Mouse (Mus musculus): Measurements from ENCODE around the gene Anxa6. TPM values are rescaled to one million over a fixed set of nuclear protein-coding genes. Genes with fewer than 3 reads are reported as not detected.

Gene Anxa6
- total and polyA plus RNA-seq, 2 experiments from 2014 or later, result 37.6 to 51.5 TPM

- H3K36me3 ChIP-seq (ENCODE audit: insufficient read depth, low read length), result no peaks in the 10 kb centered on the region
- WGBS, result 45% methylated on average over 8 of the region's 8 CpGs
- H3K4me1 ChIP-seq (ENCODE audit: insufficient read depth, low read length), result no peaks in the 10 kb centered on the region
- H3K4me3 ChIP-seq (ENCODE audit: low read depth, low read length), result no peak overlapping the region
- no peak overlapping the region for H3K9ac ChIP-seq (replicated peaks; ENCODE audit: low read length, poor library complexity, severe bottlenecking)
- no peaks in the 10 kb centered on the region for H3K27me3 ChIP-seq (ENCODE audit: insufficient read depth, low read length)
- no peak overlapping the region for H3K27ac ChIP-seq (ENCODE audit: low read depth, low read length)
- no peak for TF ChIP-seq CTCF (IDR thresholded peaks at IDR 0.05)
- DNase-seq (ENCODE audit: low spot score) (peak; percentile 84), ATAC-seq (ENCODE audit: low FRiP score) (no peak)
- no peak overlapping the region for H3K4me2 ChIP-seq (ENCODE audit: low read depth, low read length, poor library complexity, severe bottlenecking)
- no peaks in the 10 kb centered on the region for H3K9me3 ChIP-seq (ENCODE audit: low read length)
These were observed 59.6 kb downstream of the Anxa6 start for GRCm38 (mm10) chr11:54973481-54974212.

GRCm38 (mm10) chr11:54972789-54973188 is 60.5 kb downstream of the Anxa6 start:
- no peaks in the 10 kb centered on the region for H3K9me3 ChIP-seq (ENCODE audit: low read length)
- H3K36me3 ChIP-seq (ENCODE audit: insufficient read depth, low read length), result no peaks in the 10 kb centered on the region
- no peaks in the 10 kb centered on the region for H3K4me1 ChIP-seq (ENCODE audit: insufficient read depth, low read length)
- no peak for TF ChIP-seq CTCF (IDR thresholded peaks at IDR 0.05)
- H3K9ac ChIP-seq (replicated peaks; ENCODE audit: low read length, poor library complexity, severe bottlenecking), result no peak overlapping the region
- DNase-seq (ENCODE audit: low spot score) (no peak), ATAC-seq (ENCODE audit: low FRiP score) (no peak)
- H3K27me3 ChIP-seq (ENCODE audit: insufficient read depth, low read length), result no peaks in the 10 kb centered on the region
- WGBS, result 75% methylated on average over 5 of the region's 6 CpGs
- H3K27ac ChIP-seq (ENCODE audit: low read depth, low read length), result no peak overlapping the region
- H3K4me2 ChIP-seq (ENCODE audit: low read depth, low read length, poor library complexity, severe bottlenecking), result no peak overlapping the region
- no peak overlapping the region for H3K4me3 ChIP-seq (ENCODE audit: low read depth, low read length)

DNA sequence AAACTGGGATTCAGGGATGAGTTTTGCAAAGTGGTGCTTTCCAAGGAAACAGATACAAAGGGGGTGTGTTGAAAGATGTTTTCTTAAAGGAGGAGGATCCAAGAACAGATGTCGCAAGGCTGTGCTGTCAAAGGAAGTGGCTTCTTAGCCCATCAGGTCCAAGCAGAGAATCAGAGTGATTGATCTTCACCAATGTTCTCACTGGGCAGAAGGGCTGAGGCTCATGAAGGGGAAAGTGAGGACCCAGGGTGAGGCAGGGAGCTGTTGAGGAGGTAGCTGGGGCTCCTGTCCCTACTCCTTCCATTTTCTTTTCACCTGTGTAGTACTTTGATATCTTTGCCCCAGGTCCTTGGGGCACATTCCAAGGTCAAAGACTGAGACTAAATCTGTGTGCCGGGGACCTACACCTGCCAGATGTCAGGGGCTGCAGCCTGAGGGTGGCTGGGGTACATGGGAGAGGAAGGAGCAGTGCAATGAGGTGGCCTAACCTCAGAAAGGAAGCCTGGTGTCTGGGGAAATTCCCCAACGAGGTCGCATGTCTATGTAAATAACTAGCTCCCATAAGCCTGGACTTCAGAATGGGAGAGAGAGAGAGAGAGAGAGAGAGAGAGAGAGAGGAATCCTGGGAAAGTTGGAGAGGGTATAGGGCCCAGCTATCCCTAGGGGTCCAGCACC is 61.1 kb downstream of the Anxa6 start:
- ATAC-seq (ENCODE audit: low FRiP score), result no peak
- no peaks in the 10 kb centered on the region for H3K9me3 ChIP-seq (ENCODE audit: low read length)
- no peaks in the 10 kb centered on the region for H3K27me3 ChIP-seq (ENCODE audit: insufficient read depth, low read length)
- no peak overlapping the region for H3K4me3 ChIP-seq (ENCODE audit: low read depth, low read length)
- TF ChIP-seq CTCF (IDR thresholded peaks at IDR 0.05), result no peak
- no peak overlapping the region for H3K9ac ChIP-seq (replicated peaks; ENCODE audit: low read length, poor library complexity, severe bottlenecking)
- no peak overlapping the region for H3K27ac ChIP-seq (ENCODE audit: low read depth, low read length)
- H3K36me3 ChIP-seq (ENCODE audit: insufficient read depth, low read length), result no peaks in the 10 kb centered on the region
- 76% methylated on average over 4 of the region's 4 CpGs for WGBS
- H3K4me2 ChIP-seq (ENCODE audit: low read depth, low read length, poor library complexity, severe bottlenecking), result no peak overlapping the region
- no peak for DNase-seq (ENCODE audit: low spot score)
- H3K4me1 ChIP-seq (ENCODE audit: insufficient read depth, low read length), result no peaks in the 10 kb centered on the region

GRCm38 (mm10) chr11:54971365-54972048 is 61.7 kb downstream of the Anxa6 start:
- DNase-seq (ENCODE audit: low spot score) (no peak), ATAC-seq (ENCODE audit: low FRiP score) (no peak)
- H3K9ac ChIP-seq (replicated peaks; ENCODE audit: low read length, poor library complexity, severe bottlenecking), result no peak overlapping the region
- H3K27me3 ChIP-seq (ENCODE audit: insufficient read depth, low read length), result no peaks in the 10 kb centered on the region
- no peak overlapping the region for H3K4me2 ChIP-seq (ENCODE audit: low read depth, low read length, poor library complexity, severe bottlenecking)
- no peaks in the 10 kb centered on the region for H3K36me3 ChIP-seq (ENCODE audit: insufficient read depth, low read length)
- H3K9me3 ChIP-seq (ENCODE audit: low read length), result no peaks in the 10 kb centered on the region
- H3K27ac ChIP-seq (ENCODE audit: low read depth, low read length), result no peak overlapping the region
- WGBS, result 68% methylated on average over 8 of the region's 8 CpGs
- no peak overlapping the region for H3K4me3 ChIP-seq (ENCODE audit: low read depth, low read length)
- no peak for TF ChIP-seq CTCF (IDR thresholded peaks at IDR 0.05)
- H3K4me1 ChIP-seq (ENCODE audit: insufficient read depth, low read length), result no peaks in the 10 kb centered on the region

DNA sequence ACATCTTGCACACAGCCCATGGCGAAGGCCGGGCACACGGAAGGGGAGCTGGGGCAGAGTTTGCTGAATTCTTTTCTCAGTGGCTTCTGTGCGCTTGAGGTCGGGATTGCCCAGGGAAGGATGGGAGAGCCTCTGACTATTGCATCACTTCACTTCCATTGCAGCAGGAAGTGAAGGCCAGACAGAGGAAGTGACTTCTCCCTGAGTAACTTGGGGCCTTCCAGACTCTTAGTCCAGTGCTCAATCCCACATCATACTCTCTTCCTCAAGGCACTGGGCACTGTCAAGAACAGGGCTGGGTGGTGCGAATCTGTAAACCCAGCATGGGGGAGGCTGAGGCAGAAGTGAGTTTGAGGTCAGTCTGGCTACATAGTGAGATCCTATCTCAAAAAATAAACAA is 68.0 kb downstream of the Anxa6 start:
- TF ChIP-seq CTCF (IDR thresholded peaks at IDR 0.05), result no peak
- no peak for DNase-seq (ENCODE audit: low spot score)
- Histone ChIP-seq H3K4me2 (ENCODE audit: low read depth, low read length, poor library complexity, severe bottlenecking) (no peak overlapping the region), H3K9me3 (ENCODE audit: low read length) (no peaks in the 10 kb centered on the region), H3K4me3 (ENCODE audit: low read depth, low read length) (no peak overlapping the region), H3K4me1 (ENCODE audit: insufficient read depth, low read length) (no peaks in the 10 kb centered on the region), H3K36me3 (ENCODE audit: insufficient read depth, low read length) (no peaks in the 10 kb centered on the region), H3K27ac (ENCODE audit: low read depth, low read length) (no peak overlapping the region), H3K9ac (replicated peaks; ENCODE audit: low read length, poor library complexity, severe bottlenecking) (no peak overlapping the region), H3K27me3 (ENCODE audit: insufficient read depth, low read length) (no peaks in the 10 kb centered on the region)
- WGBS, result 85% methylated on average over 6 of the region's 6 CpGs
- ATAC-seq (ENCODE audit: low FRiP score), result no peak

- Histone ChIP-seq H3K4me3 (ENCODE audit: low read depth, low read length) (no peak within 1 kb of the TSS), H3K9ac (replicated peaks; ENCODE audit: low read length, poor library complexity, severe bottlenecking) (no peak within 1 kb of the TSS), H3K27me3 (ENCODE audit: insufficient read depth, low read length) (no peaks in the 10 kb centered on the region), H3K4me2 (ENCODE audit: low read depth, low read length, poor library complexity, severe bottlenecking) (no peak within 1 kb of the TSS), H3K27ac (ENCODE audit: low read depth, low read length) (no peak within 1 kb of the TSS), H3K9me3 (ENCODE audit: low read length) (no peaks in the 10 kb centered on the region), H3K36me3 (ENCODE audit: insufficient read depth, low read length) (no peaks in the 10 kb centered on the region), H3K4me1 (ENCODE audit: insufficient read depth, low read length) (no peaks in the 10 kb centered on the region)
- DNase-seq (ENCODE audit: low spot score) (no peak), ATAC-seq (ENCODE audit: low FRiP score) (no peak)
- 45% methylated on average over 6 of the region's 6 CpGs for WGBS
- TF ChIP-seq CTCF (IDR thresholded peaks at IDR 0.05), result no peak
These were observed 70.4 kb downstream of the Anxa6 start, which contains the start of gene Tnip1 for GRCm38 (mm10) chr11:54962810-54963209. TSS of gene Tnip1 (minus strand) at chr11:54962917.
